Mouse (Mus musculus) thymus, postnatal 10 days (tissue): Measurements from ENCODE around the gene Cplx3.

ENCODE experiments used
- DNase-seq, 2 experiments: peaks; one replicate each; pipeline ENCODE4 v3.0.0; 2021; ENCODE audit warnings: low spot score in 2 of 2

The Cplx3 gene

DNA sequence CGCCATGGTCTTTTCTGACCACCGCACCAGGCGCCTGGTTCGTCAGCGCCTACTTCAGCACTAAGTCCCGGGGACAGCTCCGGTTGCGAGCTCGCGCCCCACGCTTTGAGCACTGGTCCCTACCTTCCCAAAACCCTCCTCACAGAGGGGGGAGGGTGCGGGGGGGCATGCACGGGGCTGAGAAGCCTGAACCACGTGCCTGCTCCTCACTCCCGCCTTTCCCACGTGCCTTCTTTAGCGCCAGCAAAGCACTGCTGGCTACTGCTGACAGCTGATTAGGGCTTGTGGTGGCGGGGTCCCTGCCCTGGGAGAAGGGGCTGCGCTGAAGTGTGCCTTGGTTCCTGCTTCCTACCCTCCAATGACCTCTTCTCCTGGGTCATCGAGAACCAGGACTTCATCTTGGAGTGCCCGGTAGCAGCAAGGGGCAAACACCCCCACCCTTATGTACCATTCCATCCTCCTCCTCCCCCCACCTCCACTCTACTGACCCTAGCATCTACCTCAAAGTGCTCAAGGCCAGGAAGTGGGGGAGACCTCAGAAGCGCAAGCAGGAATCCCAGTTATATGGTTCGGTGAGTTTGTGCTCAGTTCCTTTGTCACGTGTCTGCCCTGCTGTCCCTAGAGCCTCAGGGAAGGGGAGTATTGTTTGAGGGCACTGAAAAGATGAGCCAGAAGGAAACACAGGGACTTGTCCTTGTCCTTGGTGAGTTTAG is at the start of gene Cplx3:
Gene Cplx3, minus strand, starts transcription at position 143 of the 713 bp plus-strand sequence.
- peak in 1 of 2 experiments; percentile 47 for DNase-seq

DNA sequence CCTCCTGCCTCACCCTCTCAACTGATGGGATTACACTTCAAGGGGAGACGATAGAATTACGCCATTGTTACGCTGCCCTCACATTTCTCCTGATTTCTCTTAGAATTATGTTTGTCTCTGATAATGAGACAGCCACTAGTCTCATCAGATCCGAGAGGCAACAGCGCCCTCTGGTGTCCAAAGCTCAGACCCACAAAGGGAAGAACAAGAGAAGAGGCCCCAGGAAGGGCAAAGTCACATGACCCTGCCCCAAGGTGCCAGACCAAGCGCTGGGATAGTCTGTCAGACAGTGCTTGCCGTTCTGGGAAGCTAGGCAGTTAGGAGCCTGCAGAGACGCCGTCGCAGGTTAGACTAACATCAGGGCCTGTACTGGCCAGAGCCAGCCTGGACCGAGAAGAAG is 49.7 kb upstream of the Cplx3 start:
- DNase-seq = peak; percentile 92 to 99

DNA sequence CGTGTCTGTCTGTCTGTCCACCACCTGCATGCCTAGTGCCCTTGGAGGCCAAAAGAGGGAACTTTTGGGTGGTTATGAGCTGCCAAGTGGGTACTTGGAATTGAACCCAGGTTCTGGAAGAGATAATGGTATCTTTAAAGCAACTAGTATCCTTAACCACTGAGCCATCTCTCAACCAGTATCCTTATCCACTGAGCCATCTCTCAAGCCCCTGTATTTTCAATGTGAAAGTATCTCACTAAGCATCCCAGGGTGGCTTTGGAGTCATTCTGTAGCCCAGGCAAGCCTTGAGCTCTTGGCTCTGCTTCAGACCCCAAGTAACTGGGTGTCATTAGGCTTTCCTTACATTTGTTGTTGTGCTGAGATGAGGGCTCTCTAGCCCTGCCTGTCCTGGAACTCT is 48.9 kb upstream of the Cplx3 start:
- DNase-seq = no peak

DNA sequence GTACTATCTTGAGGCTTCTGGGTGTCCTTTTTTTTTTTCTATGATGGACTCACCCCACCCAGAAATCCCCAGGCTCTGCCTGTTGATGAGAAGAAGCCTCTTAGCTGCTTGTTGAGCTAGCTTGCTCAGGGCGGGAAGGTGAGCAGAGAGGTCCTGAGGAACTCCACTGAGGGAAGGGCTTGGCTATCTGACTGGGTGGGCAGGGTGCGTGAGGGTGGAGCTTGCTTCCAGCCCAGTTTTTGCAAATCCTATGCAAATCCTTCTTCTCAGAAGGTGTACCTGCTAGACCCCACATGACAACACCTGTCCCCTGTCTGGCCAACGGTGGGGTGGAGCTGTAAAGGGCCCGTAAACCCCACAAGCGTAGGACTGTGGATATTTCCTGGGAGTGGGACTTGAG is 47.2 kb upstream of the Cplx3 start, which contains the start of gene Csk:
Gene Csk, minus strand, starts transcription at position 349 of the 400 bp plus-strand sequence.
- DNase-seq = no peak

DNA sequence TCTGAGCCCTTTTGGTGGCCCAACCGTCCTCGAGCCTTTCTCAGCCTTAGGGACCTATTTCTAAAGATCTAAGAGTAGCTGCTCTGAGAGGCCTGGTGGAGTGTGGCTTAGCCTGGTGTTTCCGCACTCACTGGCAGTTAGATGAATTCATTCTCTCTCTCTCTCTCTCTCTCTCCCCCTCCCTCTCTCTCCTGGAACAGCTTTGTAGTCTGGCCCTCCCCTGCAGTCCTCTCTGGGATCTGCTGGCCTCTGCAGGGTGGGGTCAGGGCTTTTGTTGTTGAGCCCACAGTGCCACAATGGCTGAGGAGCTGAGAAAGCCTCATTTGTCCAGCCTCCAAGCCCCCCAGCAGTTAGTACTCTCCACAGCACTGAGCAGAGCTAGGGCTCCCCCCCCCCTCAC is 46.8 kb upstream of the Cplx3 start:
- no peak for DNase-seq

DNA sequence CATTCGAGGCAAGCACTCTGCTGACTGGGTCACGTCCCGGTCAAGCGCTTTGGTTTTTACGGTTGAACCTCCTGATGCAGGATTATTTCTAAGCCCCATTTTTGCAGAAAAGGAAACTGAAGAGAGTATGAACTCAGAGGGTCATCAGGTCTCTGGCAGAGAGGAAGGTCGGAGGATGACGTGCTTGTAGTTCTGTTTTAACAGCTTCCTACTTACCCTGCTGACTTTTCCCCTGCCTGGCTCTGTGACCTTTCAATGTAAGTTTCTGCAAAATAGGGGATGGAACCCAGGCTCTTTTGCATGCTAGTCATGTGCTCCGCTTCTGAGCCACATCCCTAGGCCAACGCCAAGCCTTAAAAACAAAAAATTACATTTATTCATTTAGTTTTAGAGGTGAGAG is 46.3 kb upstream of the Cplx3 start:
- no peak for DNase-seq

DNA sequence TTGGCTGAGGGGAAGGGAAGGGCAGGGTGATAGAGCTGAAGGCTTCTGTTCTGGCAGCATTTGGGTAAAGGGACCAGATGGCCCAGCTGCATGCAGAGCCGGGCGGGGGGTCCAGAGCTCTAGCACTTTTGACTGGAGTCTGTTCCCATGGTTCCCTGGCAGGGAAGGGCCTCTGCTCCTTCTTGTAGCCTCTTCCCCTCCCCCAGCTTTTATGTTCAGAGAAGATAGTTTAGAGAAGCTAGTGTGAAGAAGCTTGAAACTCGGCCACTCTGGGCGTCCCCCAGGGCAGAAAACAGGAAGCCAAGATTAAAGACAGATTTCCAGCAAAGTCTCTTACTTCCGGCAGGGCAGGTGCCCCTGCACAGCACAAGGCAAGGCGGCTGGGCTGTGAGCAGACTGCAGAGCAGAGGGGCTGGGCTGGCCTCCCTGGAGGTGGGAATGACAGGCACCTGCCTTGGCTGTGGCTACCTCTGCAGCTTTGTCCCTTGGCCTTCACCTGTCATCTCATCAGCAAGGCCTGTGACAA is 44.8 kb upstream of the Cplx3 start:
- DNase-seq = peak; percentile 72

DNA sequence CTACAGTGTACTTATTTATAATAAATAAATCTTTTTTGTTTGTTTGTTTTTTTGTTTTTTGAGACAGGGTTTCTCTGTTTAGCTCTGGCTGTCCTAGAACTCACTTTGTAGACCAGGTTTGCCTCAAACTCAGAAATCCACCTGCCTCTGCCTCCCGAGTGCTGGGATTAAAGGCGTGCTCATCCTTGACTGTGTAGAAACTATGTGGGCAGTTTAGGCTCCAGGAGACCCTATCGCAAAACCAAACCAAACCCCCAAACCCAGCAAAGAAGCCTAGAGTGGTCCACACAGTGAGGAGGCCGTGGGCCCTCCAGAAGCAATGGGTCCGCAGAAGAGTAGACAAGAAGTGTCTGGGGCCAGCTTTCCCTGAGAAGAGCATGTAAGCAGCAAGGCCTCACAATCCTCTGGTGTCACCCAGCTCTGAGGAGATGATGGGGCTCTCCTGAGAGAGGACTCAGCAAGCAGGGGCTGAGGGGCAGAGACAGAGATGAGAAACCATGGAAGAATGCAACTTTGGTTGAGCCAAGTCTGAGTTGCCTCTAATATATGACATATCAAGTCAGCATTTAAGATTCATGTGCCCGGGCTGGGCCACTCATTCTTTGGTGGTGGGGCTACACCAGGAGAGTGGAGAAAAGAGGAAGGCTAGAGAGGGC is 44.2 kb upstream of the Cplx3 start:
- DNase-seq = no peak

DNA sequence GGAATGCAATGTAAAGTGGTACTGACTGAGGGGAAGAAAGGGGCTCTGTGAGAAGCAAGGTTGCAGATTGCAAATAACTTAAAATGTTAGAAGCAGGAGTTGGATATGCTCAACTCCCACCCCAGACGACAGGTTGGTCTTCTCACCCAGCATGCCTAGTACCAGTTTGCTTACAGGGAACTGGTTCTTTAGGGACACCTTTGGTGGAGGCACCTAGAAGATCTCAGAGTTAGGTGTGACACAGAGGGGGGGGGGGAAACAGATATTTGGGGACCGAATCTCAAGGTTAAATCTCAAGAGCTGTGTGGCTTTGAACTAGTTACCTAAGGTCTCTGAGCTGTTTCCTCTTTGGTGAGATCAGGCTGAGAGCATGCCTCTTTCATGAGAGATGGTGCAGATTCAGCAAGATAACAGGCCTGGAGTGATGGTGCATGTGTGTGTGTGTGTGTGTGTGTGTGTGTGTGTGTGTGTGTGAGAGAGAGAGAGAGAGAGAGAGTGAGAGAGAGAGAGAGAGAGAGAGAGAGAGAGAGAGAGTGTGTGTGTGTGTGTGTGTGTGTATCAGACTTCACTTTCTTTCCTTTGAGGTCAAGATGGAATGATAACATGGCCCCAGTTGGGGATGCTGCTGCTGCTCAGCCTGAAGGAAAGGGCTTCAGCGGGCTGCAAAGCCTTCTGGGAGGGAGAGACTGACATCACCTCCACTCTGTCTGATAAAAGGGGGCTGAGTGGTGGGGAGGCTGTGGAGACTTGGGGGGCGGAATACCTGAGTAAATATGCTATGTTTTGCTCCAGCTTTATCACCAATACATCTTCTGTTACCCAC is 41.4 kb upstream of the Cplx3 start:
- DNase-seq = no peak

DNA sequence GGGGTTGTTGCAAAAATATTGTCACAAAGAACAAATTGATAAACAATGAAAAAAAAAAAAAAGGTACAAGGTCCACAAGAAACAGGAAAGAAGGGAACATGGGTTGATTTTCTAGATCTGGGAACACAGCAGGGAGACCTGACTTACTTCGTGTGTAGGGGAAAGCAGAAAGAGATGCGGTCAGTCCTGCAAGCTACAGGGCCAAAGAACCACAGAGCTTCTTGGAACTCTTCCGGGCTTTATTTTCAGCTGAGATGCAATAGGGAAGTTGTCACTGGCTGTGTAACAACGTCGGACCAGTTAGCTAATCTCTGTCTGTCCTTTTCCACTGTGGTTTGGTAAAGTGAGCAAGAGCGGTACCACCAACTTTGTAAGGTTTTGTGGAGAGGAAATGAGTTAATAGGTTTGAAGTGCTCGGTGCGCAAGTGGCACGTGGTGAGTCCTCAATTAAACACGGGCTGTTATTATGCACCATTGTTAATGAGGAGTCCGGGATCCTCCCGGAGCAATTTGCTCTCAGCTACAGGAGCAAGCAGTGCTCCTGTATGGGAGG is 40.5 kb upstream of the Cplx3 start:
- no peak for DNase-seq

DNA sequence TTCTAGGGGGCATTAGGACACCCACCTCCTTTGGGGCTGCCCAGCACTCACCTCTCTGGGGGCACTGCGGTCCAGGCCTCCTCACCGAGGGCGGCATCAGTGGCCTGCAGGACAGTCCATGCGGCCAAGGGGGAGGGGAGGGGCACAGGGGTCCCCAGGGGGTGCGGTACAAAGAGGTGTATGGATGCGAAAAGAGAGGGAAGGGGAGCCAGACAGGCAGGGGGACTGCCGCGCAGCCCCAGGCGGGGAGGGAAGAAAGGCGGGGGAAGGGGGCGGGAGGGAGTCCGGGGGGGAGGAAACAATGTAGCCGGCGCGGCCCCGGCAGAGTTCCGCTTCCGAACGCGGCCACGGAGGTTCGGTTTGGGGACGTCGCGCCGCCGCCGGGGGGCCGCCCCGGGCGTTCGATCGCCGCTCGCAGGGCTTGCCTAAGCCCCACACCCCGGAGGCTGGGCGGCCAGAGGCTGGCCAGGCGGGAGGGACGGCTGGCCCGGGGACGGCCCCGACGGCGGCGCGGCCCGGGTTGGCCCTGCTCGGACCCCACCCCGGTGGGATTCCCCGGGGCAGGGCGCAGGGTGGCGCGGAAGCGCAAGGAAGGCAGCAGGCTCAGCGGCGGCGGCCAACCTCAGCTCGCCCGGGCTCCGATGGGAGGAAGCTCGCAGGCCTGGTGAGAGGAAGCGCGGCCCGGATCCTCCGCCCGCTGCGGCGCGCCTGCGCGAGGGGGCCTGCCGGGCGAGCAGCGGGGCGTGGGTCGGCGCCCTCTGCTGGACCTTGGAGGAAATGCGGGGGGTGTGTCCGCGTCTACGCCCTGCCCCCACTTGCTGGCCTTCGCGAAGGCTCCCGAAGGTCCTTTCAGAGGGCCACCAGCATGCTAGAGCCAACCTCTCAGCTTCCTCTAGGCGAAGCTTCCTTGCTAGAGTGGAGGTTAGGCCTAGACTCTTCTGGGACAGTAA is 39.1 kb upstream of the Cplx3 start:
- DNase-seq = peak; percentile 88 to 96

DNA sequence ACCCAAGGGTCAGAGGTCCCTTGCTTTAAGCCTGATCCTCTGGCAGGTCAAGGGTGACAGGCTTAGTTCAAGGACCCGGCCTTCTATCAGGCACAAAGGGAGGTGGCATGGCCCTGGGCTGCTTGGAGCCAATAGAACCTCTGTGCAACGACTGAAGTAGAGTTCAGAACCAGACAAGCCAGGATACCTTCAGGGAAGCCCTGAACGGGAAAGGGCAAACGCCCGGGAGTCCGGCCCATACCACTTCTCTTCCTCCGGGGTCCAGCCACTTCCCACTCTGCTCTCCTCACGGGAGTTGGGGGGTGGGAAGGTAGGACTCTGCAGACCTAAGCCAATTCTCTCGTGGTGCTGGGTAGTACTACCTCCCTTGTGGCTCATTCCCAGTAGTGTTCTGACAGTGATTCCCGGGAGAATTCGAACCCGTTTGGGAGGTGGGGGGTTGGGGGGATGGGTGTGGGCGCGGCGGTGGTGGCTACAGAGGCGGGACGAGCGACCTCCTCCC is 38.4 kb upstream of the Cplx3 start:
- no peak for DNase-seq

DNA sequence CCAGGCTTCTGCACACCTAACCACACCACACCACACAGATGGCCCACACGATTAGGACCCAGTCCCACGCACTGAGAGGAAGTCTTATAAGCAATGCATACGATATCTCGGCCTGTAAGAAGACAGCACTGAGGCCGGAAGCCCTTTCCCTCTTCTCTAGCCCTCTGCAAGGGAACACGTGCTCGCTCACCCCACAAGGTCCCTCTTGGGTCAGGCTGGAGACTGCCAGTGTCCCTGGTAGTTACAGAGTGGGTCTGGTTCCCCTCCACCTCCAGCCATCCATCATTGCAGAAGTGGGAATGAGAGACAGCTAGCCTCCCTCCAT is 37.7 kb upstream of the Cplx3 start:
- no peak for DNase-seq

DNA sequence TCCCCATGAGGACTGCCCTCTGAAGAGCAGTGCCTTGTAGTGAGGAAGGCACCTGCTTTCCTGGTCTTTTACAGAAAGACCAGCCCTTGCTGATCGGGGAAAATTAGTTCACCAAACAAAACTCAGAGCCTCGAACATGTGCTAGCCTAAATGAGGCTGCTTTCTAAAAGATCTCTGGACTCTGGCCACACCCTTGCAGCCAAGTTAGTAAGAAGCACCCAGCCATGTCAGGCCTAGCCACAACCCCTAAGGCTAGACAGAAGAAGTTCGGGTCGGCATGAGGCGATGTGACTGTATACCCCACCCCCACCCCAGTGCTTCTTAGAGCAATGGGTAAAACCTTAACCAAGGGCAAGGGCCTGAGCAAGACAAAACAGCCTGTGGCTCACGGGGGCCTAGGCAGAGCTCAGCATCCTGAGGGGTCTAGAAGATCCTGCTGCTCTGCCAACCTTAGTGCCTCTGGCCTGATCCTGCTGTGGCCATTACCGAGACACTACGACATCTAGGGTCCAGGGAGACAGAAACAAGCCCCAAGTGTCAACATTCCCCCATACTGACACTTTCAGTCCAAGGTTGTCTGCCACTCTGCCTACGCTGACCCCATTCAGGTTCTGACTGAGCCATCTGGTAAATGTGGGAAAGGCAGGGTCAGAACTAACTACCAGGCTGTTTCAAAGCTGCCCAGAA is 37.2 kb upstream of the Cplx3 start:
- no peak for DNase-seq

DNA sequence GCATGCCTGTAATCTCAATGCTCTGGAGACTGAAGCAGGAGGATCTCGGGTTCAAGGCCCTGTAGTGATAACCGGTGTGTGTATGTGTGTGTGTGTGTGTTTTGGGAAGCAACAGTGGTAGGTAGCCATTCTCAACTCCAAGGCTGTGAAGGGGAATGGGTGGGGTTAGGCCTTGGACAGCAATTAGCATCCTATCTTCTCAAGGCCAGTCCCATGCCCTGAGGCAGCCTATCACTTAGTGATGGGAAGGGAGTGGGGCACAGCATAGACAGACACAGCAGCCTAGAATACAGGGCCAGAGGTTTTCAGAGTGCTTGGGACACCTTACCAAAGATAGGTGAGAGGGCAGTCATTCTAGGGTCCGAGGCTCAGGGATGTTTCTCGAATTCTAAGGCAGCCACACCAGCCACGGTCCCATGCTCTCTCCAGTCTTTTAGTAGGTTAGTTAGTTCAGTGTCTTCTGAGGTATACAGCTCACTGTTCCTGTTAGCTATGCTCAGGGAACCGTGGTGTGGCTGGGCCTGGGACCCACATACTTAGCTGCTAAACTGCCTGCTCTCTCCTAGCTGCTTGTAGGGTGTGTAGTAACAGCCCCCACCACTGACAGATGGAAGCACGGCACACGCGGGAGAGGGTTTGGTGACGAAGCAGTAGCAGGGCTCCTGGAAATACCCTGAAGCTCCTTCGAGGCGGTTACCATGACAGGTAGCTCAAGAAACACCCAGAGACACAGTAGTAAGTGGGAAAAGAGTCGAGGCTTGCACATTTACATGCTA is 35.9 kb upstream of the Cplx3 start:
- DNase-seq = no peak

DNA sequence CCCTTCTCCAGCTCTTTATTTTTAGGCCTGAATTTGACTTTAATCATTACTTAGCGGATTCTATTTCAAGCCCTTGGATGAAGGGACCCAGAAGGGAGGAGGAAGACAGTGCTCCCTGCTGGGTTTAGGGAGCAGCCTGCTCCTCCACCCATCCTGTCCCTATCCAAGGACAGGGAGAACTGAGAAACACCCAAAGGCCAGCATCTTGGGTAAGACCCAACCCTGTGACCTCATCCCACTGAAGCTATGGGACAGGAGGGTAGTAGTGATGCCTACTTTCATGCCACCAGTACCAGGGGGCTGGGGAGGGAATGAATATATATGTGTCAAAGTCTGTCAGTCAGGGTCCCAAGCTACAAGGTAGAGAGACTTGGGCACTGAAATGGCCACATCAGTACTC is 34.9 kb upstream of the Cplx3 start:
- DNase-seq = no peak

DNA sequence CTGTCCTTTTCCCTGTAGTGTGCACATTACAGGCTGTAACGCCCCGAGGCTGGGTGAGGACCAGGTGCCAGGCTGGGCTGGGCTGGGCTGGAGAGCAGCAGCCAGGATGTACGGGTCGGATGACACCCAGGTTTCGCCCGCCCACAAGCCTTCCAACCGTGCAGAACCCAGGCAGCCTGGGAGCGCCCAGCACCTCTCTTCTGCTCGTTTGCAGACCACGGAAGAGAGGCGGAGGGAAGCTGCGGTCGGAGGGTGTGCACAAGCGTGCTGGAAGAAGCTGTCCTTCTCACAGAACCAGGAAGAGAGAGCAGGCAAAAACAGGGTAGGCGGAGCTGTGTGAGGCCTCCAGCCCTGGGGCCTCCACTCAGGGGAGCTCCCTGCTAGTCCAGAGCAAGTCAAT is 34.3 kb upstream of the Cplx3 start:
- peak; percentile 83 to 87 for DNase-seq

DNA sequence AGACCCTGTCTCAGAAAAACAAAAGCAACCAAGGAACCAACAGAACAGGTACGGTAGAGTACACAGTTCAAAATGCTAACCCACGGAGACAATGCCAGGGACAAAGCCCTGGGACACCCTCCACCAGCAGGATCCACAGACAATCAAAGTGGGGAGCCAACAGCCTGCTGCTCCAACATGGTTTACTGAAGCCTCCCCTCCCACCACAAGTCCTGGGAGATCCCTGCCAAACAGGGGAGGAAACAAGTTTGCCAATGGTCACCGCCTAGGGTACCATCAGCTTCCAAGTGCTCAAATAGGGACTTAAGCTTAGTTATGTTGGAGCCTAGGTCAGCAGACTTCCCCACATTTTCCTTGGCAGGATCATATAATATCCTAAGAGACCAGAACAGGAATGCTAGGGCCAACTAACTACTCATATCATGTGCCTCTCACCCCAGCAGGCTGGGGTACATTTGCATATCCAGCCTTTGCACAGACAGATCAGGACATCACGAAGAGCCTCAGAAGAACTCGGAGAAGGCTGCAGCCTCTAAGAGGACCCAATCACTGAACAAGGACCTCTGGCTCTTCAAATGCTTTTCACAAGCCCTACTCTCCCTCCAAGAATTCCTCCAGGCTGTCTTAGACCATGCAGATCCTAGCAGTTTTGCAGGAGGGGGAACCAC is 33.7 kb upstream of the Cplx3 start:
- no peak for DNase-seq
